Mouse (Mus musculus) spleen, adult 2 months (tissue): ENCODE results near the gene Atf6b.

Experiments
- CTCF ChIP-seq: fragments of 200-500 bp; IDR thresholded peaks from 2 replicates; pipeline ENCODE4 v1.5.1; 2011; ENCODE audit warnings: mild to moderate bottlenecking, inconsistent platforms; ENCODE audit not compliant: insufficient read depth, insufficient read length, insufficient replicate concordance; ENCODE audit errors: extremely low read depth
- POLR2A ChIP-seq: fragments of 200-500 bp; IDR thresholded peaks from 2 replicates; pipeline ENCODE4 v1.6.1; 2011; ENCODE audit warnings: low read depth, low read length, inconsistent platforms

- no peak for TF ChIP-seq POLR2A
- TF ChIP-seq CTCF: no peak
These were observed 29.7 kb downstream of the Atf6b start for GRCm38 (mm10) chr17:34676671-34677070.
